ENCODE assay signal across 10 mouse cellular contexts in the genomic region with DNA sequence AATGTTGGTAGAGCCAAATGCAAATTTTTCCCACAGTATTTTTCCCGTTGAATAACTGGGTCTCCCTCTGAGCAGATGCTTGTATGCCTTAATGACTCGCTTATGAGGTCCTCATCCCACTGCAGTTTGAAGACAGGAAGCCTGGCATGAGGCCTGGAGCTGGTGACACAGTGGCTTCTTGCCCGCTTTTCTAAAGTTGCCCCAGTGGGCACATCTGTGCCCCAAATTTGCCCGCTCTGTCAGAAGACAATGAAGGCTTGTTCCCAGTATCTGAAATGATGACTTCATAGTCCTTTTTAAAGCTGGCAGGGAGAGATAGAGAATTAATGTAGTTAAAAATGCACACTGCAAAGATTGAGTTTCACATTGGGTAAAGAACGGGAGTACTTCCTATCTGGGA. TPM values are rescaled to one million over a fixed set of nuclear protein-coding genes. Genes with fewer than 3 reads are reported as not detected.
A peak's percentile ranks its signal among the peaks of the same experiment; 100 is the strongest.
DNase-seq lines count a peak whose midpoint lies in the region; ATAC-seq lines count a peak whose summit lies in the region.
"Had no signal": no experiment of that assay in that cellular context is flagged by ENCODE, and none has a peak within 500 bp of the region (broad histone marks: within the 10 kb centered on the region; RNA-seq: fewer than 3 reads in every experiment).

No protein-coding gene starts in this region.

- DNase-seq in cerebellum, adult 11 months, result peak; percentile 3
- DNase-seq in 3134 (ENCODE audit: extremely low read depth, insufficient read length, low spot score), result peak; percentile 38
- peak; percentile 3 to 7 for DNase-seq in cerebellum, postnatal 36 days
- peak; percentile 15 for DNase-seq in left cerebral cortex, adult 11 months (ENCODE audit: low spot score)
- no peak for DNase-seq in spleen, postnatal 10 days (ENCODE audit: low spot score in 2 of 2)
- DNase-seq in kidney, adult 8-10 months, result no peak
- no peak for DNase-seq in thymus, postnatal 0 days (ENCODE audit: low spot score)
- DNase-seq: adrenal gland, adult 8-10 months; thymus, postnatal 36 days had no signal

- ATAC-seq in cerebellum, adult (ENCODE audit: insufficient number of reproducible peaks, low FRiP score, low TSS enrichment), result no peak

RNA-seq across cellular contexts. Expression of gene Tnc, which starts 47.4 kb away (rescaled TPM):
- 119 and 120 TPM in 2 replicates for polyA plus RNA-seq in thymus, postnatal 0 days (2015; fragmentation: Nextera tagmentation; extraction: Ambion mirVana)

Comparison
In these comparisons a context has a peak if more than half of its experiments do, and no peak if none do; other contexts are left out.
1. DNase-seq: peak in cerebellum, adult 11 months (single experiment), 3134 (single experiment), cerebellum, postnatal 36 days (2 of 2) and left cerebral cortex, adult 11 months (single experiment); none in spleen, postnatal 10 days (0 of 2), kidney, adult 8-10 months (0 of 2) and thymus, postnatal 0 days (single experiment).